Mouse (Mus musculus) midbrain, embryonic 10.5 days (tissue): ENCODE results near the gene Zyg11b. TPM values are rescaled to one million over a fixed set of nuclear protein-coding genes. Genes with fewer than 3 reads are reported as not detected.

ENCODE experiments used
- DNase-seq: peaks from one replicate; pipeline ENCODE4 v3.0.0-alpha.2; 2017; ENCODE audit warnings: low spot score
- H3K27ac ChIP-seq: fragments of 300-500 bp; sonication (generic); replicated peaks from 2 replicates; pipeline ENCODE4 v1.5.1; 2016; ENCODE audit warnings: mild to moderate bottlenecking
- H3K27me3 ChIP-seq: fragments of 300-500 bp; sonication (generic); 2 replicates; pipeline ENCODE4 v1.6.1; 2016; ENCODE audit warnings: low read depth, mild to moderate bottlenecking; ENCODE audit not compliant: poor library complexity, severe bottlenecking
- H3K36me3 ChIP-seq: fragments of 300-500 bp; sonication (generic); 2 replicates; pipeline ENCODE4 v1.6.1; 2016; ENCODE audit warnings: mild to moderate bottlenecking, moderate library complexity
- H3K4me1 ChIP-seq: fragments of 300-500 bp; sonication (generic); 2 replicates; pipeline ENCODE4 v1.6.1; 2016
- H3K4me3 ChIP-seq: fragments of 300-500 bp; sonication (generic); 2 replicates; pipeline ENCODE4 v1.5.1; 2016; ENCODE audit warnings: mild to moderate bottlenecking, moderate library complexity
- H3K9me3 ChIP-seq: fragments of 300-500 bp; sonication (generic); replicated peaks from 2 replicates; pipeline ENCODE4 v1.6.1; 2016; ENCODE audit warnings: mild to moderate bottlenecking
- WGBS: fragments of 180-500 bp; shearing (Covaris S2); methylation state at CpG from one replicate; pipeline ENCODE4 v1.1.7; 2016; 5-methylcytosine and 5-hydroxymethylcytosine counted together
- polyA plus RNA-seq: library from polyadenylated mRNA; unstranded; fragments of >200 nt; fragmentation: Nextera tagmentation; extraction: Ambion mirVana; gene quantifications from 2 replicates; pipeline ENCODE4 v1.2.1, GENCODE M21; 2016

The Zyg11b gene
- polyA plus RNA-seq = 13.2 and 18.5 TPM in 2 replicates

GRCm38 (mm10) chr4:108300670-108301373 lies at the start of gene Zyg11b:
Zyg11b (minus strand) TSS chr4:108301096.
- peaks cover 16% of the 10 kb centered on the region for H3K36me3 ChIP-seq
- under 1% methylated on average over 55 of the region's 58 CpGs for WGBS
- peak; percentile 97 for DNase-seq
- peaks cover 25% of the 10 kb centered on the region for H3K4me1 ChIP-seq
- H3K27ac ChIP-seq = peak within 1 kb of the TSS; percentile 97
- peaks cover 7% of the 10 kb centered on the region; the same call in 1 of the 2 replicates for H3K9me3 ChIP-seq
- H3K27me3 ChIP-seq = no peaks in the 10 kb centered on the region
- H3K4me3 ChIP-seq = peak within 1 kb of the TSS; percentile 81

- no peak for DNase-seq
These were observed 49.1 kb upstream of the Zyg11b start for GRCm38 (mm10) chr4:108349836-108350547.

GRCm38 (mm10) chr4:108349064-108349463 lies 48.2 kb upstream of the Zyg11b start:
- Histone ChIP-seq H3K4me3 (no peak overlapping the region), H3K36me3 (no peaks in the 10 kb centered on the region), H3K27me3 (no peaks in the 10 kb centered on the region), H3K4me1 (peaks cover 59% of the 10 kb centered on the region), H3K9me3 (no peaks in the 10 kb centered on the region), H3K27ac (peak overlapping the region; percentile 83)
- 74% methylated on average over 3 of the region's 3 CpGs for WGBS
- DNase-seq = no peak

More at GRCm38 (mm10) chr4:108349836-108350547, 49.1 kb upstream of the Zyg11b start:
- 42% methylated on average over 8 of the region's 8 CpGs for WGBS
- H3K27ac ChIP-seq = peak overlapping the region; percentile 83
- no peak overlapping the region for H3K4me3 ChIP-seq
- no peaks in the 10 kb centered on the region for H3K9me3 ChIP-seq
- H3K27me3 ChIP-seq = no peaks in the 10 kb centered on the region
- H3K4me1 ChIP-seq = peaks cover 53% of the 10 kb centered on the region
- no peaks in the 10 kb centered on the region for H3K36me3 ChIP-seq

GRCm38 (mm10) chr4:108348256-108348875 lies 47.5 kb upstream of the Zyg11b start:
- no peaks in the 10 kb centered on the region for H3K9me3 ChIP-seq
- WGBS = 70% methylated on average over 5 of the region's 5 CpGs
- peaks cover 61% of the 10 kb centered on the region for H3K4me1 ChIP-seq
- H3K4me3 ChIP-seq = no peak overlapping the region
- H3K36me3 ChIP-seq = no peaks in the 10 kb centered on the region
- no peak for DNase-seq
- peak overlapping the region; percentile 75 for H3K27ac ChIP-seq
- H3K27me3 ChIP-seq = no peaks in the 10 kb centered on the region

- 88% methylated on average over 5 of the region's 5 CpGs for WGBS
- H3K27ac ChIP-seq = no peak overlapping the region
- no peaks in the 10 kb centered on the region for H3K27me3 ChIP-seq
- peaks cover 61% of the 10 kb centered on the region for H3K4me1 ChIP-seq
- no peaks in the 10 kb centered on the region for H3K36me3 ChIP-seq
- H3K4me3 ChIP-seq = no peak overlapping the region
- no peaks in the 10 kb centered on the region for H3K9me3 ChIP-seq
- no peak for DNase-seq
These were observed 46.2 kb upstream of the Zyg11b start for GRCm38 (mm10) chr4:108347111-108347510.

- Histone ChIP-seq H3K27ac (peak overlapping the region; percentile 83), H3K27me3 (no peaks in the 10 kb centered on the region), H3K9me3 (no peaks in the 10 kb centered on the region), H3K4me3 (no peak overlapping the region), H3K36me3 (0 out of 2 replicates have a peak, but pooled peaks cover 3% of the 10 kb centered on the region), H3K4me1 (peaks cover 54% of the 10 kb centered on the region)
- no peak for DNase-seq
- WGBS = 26% methylated on average over 5 of the region's 5 CpGs
These were observed 44.9 kb upstream of the Zyg11b start for GRCm38 (mm10) chr4:108345826-108346225.

- WGBS = 14% methylated on average over 7 of the region's 7 CpGs
- DNase-seq = peak; percentile 51
- no peak overlapping the region for H3K4me3 ChIP-seq
- no peaks in the 10 kb centered on the region for H3K9me3 ChIP-seq
- peak overlapping the region; percentile 83 for H3K27ac ChIP-seq
- no peaks in the 10 kb centered on the region for H3K27me3 ChIP-seq
- H3K36me3 ChIP-seq = peaks cover 12% of the 10 kb centered on the region
- peaks cover 44% of the 10 kb centered on the region for H3K4me1 ChIP-seq
These were observed 43.8 kb upstream of the Zyg11b start for GRCm38 (mm10) chr4:108344631-108345083.

- peak; percentile 72 for DNase-seq
- H3K4me3 ChIP-seq = no peak overlapping the region
- peaks cover 64% of the 10 kb centered on the region for H3K36me3 ChIP-seq
- no peaks in the 10 kb centered on the region for H3K27me3 ChIP-seq
- peak overlapping the region; percentile 77 for H3K27ac ChIP-seq
- H3K4me1 ChIP-seq = peaks cover 29% of the 10 kb centered on the region
- H3K9me3 ChIP-seq = no peaks in the 10 kb centered on the region
- 24% methylated on average over 4 of the region's 4 CpGs for WGBS
These were observed 38.4 kb upstream of the Zyg11b start for GRCm38 (mm10) chr4:108339277-108339690.

GRCm38 (mm10) chr4:108338811-108339210 lies 37.9 kb upstream of the Zyg11b start:
- H3K4me1 ChIP-seq = peaks cover 24% of the 10 kb centered on the region
- no peak for DNase-seq
- H3K9me3 ChIP-seq = no peaks in the 10 kb centered on the region
- H3K27ac ChIP-seq = peak overlapping the region; percentile 77
- peaks cover 69% of the 10 kb centered on the region for H3K36me3 ChIP-seq
- 68% methylated on average over 10 of the region's 10 CpGs for WGBS
- H3K4me3 ChIP-seq = no peak overlapping the region
- H3K27me3 ChIP-seq = no peaks in the 10 kb centered on the region

GRCm38 (mm10) chr4:108338321-108338733 lies 37.4 kb upstream of the Zyg11b start:
- H3K9me3 ChIP-seq = no peaks in the 10 kb centered on the region
- no peak overlapping the region for H3K4me3 ChIP-seq
- no peak for DNase-seq
- peaks cover 73% of the 10 kb centered on the region for H3K36me3 ChIP-seq
- no peaks in the 10 kb centered on the region for H3K27me3 ChIP-seq
- peaks cover 24% of the 10 kb centered on the region for H3K4me1 ChIP-seq
- WGBS = 72% methylated on average over 9 of the region's 9 CpGs
- peak overlapping the region; percentile 77 for H3K27ac ChIP-seq

GRCm38 (mm10) chr4:108337817-108338216 lies 36.9 kb upstream of the Zyg11b start:
- H3K9me3 ChIP-seq = no peaks in the 10 kb centered on the region
- no peak overlapping the region for H3K4me3 ChIP-seq
- peaks cover 24% of the 10 kb centered on the region for H3K4me1 ChIP-seq
- no peaks in the 10 kb centered on the region for H3K27me3 ChIP-seq
- peak overlapping the region; percentile 77 for H3K27ac ChIP-seq
- peaks cover 79% of the 10 kb centered on the region for H3K36me3 ChIP-seq
- 45% methylated on average over 3 of the region's 3 CpGs for WGBS
- no peak for DNase-seq

GRCm38 (mm10) chr4:108336765-108337164 lies 35.9 kb upstream of the Zyg11b start:
- peaks cover 24% of the 10 kb centered on the region for H3K4me1 ChIP-seq
- H3K36me3 ChIP-seq = peaks cover 87% of the 10 kb centered on the region
- 84% methylated on average over 2 of the region's 2 CpGs for WGBS
- H3K9me3 ChIP-seq = no peaks in the 10 kb centered on the region
- no peak for DNase-seq
- H3K27ac ChIP-seq = no peak overlapping the region
- H3K4me3 ChIP-seq = no peak overlapping the region
- H3K27me3 ChIP-seq = no peaks in the 10 kb centered on the region
